Mouse (Mus musculus): Measurements from ENCODE around the gene Cyp4a31. TPM values are rescaled to one million over a fixed set of nuclear protein-coding genes. Genes with fewer than 3 reads are reported as not detected.
"Not testable (repeated sequence)": the region's sequence is repeated elsewhere in the genome, so short reads cannot be mapped to it uniquely, and the experiment has no call there.

The Cyp4a31 gene
- polyA plus RNA-seq (2016; fragmentation: Nextera tagmentation; extraction: Ambion mirVana): not detected in 2 replicates

DNA sequence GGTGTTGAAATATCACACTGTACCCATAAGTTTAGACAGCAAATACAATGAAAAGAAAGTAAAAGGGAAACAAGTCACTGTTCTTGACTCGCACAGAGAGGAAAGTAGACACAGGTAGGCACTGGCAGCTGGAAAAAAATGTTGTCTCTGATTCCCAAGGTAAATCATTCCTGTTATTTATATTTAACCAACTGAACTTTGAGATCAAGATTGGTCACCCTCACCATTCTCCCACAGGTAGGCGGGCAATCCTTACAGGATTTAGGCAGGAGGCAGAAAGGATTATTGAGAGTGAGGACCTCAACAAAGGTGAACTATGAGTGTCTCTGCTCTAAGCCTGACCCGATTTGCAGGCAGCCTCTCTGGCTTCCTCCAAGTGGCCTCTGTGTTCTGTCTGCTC, at the start of gene Cyp4a31:
Gene Cyp4a31 (plus strand): TSS at position 249 of the 400 bp plus-strand sequence.
- WGBS: 91% methylated on average over 3 of the region's 3 CpGs
- H3K4me1 ChIP-seq: no peaks in the 10 kb centered on the region
- H3K4me3 ChIP-seq: no peak within 1 kb of the TSS
- no peak for DNase-seq (ENCODE audit: low spot score)
- no peaks in the 10 kb centered on the region for H3K36me3 ChIP-seq
- H3K9me3 ChIP-seq (replicated peaks): no peaks in the 10 kb centered on the region
- H3K27me3 ChIP-seq (ENCODE audit: low read depth, poor library complexity, severe bottlenecking): no peaks in the 10 kb centered on the region
- H3K27ac ChIP-seq: no peak within 1 kb of the TSS

DNA sequence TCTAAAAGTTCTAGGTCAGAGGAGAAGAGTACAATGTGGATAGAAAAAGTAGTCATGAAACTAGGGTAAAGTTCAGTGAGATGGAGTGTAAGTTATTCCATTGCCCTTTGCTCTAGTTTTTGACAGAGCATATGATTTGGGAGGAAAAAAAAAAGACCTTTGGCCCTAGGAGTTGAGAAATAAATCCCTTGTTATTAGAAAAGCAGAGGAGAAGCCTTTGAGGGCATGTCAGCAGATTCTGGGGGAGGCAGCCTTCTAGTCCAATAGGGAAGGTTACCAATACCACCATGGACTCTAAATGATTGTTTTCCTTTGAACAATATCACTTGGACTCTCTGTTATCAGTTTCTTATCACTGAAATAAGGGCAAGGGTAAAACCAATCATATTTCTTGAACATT, 49.5 kb upstream of the Cyp4a31 start:
- not testable (repeated sequence) for DNase-seq (ENCODE audit: low spot score); H3K9me3 ChIP-seq (replicated peaks); H3K36me3 ChIP-seq; H3K4me1 ChIP-seq; H3K4me3 ChIP-seq; H3K27me3 ChIP-seq (ENCODE audit: low read depth, poor library complexity, severe bottlenecking); H3K27ac ChIP-seq

- not testable (repeated sequence) for H3K4me3 ChIP-seq; H3K4me1 ChIP-seq; H3K27ac ChIP-seq; H3K36me3 ChIP-seq; DNase-seq (ENCODE audit: low spot score); H3K9me3 ChIP-seq (replicated peaks); H3K27me3 ChIP-seq (ENCODE audit: low read depth, poor library complexity, severe bottlenecking)
- 85% methylated on average over 5 of the region's 5 CpGs for WGBS
Measured at GRCm38 (mm10) chr4:115518000-115518399, 45.4 kb upstream of the Cyp4a31 start, which contains the start of gene Cyp4a10. Cyp4a10 (plus strand) TSS chr4:115518264.

- Histone ChIP-seq H3K4me1 (no peaks in the 10 kb centered on the region), H3K27ac (no peak overlapping the region), H3K9me3 (replicated peaks) (no peaks in the 10 kb centered on the region), H3K36me3 (no peaks in the 10 kb centered on the region), H3K4me3 (no peak overlapping the region), H3K27me3 (ENCODE audit: low read depth, poor library complexity, severe bottlenecking) (no peaks in the 10 kb centered on the region)
- 85% methylated on average over 4 of the region's 4 CpGs for WGBS
- DNase-seq (ENCODE audit: low spot score): no peak
Measured at GRCm38 (mm10) chr4:115519444-115519843, 44.0 kb upstream of the Cyp4a31 start.

DNA sequence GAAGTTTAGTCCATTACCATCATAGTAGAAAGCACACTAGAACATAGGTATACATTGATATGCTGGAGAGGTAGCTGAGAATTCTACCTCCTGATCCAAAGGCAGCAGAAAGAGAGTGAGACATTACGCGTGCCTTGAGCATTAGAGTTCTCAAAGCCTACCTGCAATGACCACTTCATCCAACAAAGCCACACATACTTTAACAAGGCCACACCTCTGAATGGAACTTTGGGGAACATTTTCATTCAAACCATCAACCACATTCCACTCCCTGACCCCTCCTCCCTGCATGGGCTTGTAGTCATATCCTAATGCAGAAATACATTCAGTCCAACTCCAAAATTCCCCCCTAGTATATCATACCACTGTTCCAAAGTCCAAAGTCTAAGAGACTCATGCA, 41.7 kb upstream of the Cyp4a31 start:
- H3K27ac ChIP-seq: no peak overlapping the region
- 100% methylated on average over 2 of the region's 2 CpGs for WGBS
- no peaks in the 10 kb centered on the region for H3K9me3 ChIP-seq (replicated peaks)
- no peaks in the 10 kb centered on the region for H3K27me3 ChIP-seq (ENCODE audit: low read depth, poor library complexity, severe bottlenecking)
- no peaks in the 10 kb centered on the region for H3K4me1 ChIP-seq
- DNase-seq (ENCODE audit: low spot score): no peak
- no peak overlapping the region for H3K4me3 ChIP-seq
- H3K36me3 ChIP-seq: no peaks in the 10 kb centered on the region

DNA sequence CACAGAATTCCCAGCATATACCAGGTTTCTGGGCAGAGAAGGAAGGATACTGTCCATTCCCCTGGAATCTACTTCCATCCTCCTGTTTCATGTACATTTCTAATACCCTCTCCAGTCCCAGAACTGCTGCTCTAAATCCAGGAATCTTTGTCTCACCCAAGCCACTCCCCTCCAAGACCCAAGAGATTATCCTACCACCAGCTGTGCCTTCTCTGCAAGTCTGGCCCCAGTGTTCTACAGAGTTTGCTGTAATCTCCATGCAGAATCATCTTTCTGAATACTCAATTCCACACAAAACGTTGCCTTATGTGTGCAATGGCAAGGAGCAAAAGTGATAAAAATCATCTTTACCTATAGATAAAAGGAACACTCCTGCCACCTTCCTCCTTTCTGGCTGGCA, 18.3 kb upstream of the Cyp4a31 start:
- Histone ChIP-seq H3K36me3 (no peaks in the 10 kb centered on the region), H3K4me1 (no peaks in the 10 kb centered on the region), H3K9me3 (replicated peaks) (no peaks in the 10 kb centered on the region), H3K27me3 (ENCODE audit: low read depth, poor library complexity, severe bottlenecking) (no peaks in the 10 kb centered on the region), H3K27ac (no peak overlapping the region), H3K4me3 (no peak overlapping the region)
- DNase-seq (ENCODE audit: low spot score): no peak
- 59% methylated on average over 1 of the region's 1 CpGs for WGBS

DNA sequence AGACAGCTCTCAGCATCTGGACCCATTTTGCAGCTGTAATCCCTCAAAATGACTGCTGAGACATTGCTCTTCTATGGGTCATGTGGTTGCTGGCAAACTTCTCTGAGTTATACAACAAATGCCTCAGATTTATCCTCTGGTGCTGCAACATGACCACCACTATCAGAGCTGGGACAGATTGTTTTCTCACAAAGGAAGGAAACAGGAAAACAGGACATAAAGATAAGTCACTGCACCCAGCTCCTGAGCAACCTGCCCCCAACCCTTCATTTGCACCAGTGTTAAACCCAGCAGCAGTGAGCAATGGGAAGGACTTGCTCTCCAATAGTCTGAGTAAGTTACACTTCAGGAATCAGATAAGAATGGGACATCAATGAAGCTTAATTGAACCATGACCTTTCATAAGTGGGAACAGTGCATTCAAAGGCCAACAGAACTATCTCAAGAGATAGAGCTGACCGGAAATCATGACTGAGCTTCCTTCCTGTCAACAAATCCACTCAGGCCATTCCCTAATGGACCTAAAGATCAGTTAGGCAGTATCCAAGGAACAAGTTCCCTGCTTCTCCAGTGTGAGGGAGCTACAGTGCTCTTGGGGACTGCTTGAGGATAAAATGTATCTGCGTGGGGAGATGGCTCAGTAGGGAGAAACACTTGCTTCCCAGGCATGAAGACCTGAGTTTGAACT, 17.2 kb upstream of the Cyp4a31 start:
- Histone ChIP-seq H3K4me3 (no peak overlapping the region), H3K9me3 (replicated peaks) (no peaks in the 10 kb centered on the region), H3K4me1 (no peaks in the 10 kb centered on the region), H3K36me3 (no peaks in the 10 kb centered on the region), H3K27ac (no peak overlapping the region), H3K27me3 (ENCODE audit: low read depth, poor library complexity, severe bottlenecking) (no peaks in the 10 kb centered on the region)
- DNase-seq (ENCODE audit: low spot score): no peak
- WGBS: 74% methylated on average over 2 of the region's 2 CpGs

DNA sequence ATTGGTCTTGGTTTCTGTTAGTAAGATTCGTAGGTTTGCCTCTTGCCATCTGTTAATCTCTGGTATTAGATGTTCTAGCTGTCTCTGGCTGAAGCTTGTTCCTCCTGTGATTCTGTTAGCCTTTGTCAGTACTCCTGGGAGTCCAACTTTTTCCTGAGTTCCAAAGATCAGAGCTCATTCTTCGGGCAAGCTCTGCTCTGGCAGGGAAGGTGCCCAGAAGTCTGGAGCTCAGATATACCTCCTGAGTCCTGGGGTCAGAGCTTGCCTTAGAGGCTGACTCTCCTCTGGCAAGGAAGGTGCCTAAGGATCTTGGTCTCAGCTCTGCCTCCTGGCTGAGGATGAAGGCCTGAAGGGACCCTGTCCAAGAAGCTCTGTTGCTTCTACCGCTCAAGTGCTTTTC, 10.7 kb upstream of the Cyp4a31 start:
- H3K4me1 ChIP-seq: no peaks in the 10 kb centered on the region

GRCm38 (mm10) chr4:115555513-115555912, 7.9 kb upstream of the Cyp4a31 start:
- no peak overlapping the region for H3K27ac ChIP-seq
- no peak for DNase-seq (ENCODE audit: low spot score)
- H3K4me3 ChIP-seq: no peak overlapping the region
- no peaks in the 10 kb centered on the region for H3K36me3 ChIP-seq
- no peaks in the 10 kb centered on the region for H3K27me3 ChIP-seq (ENCODE audit: low read depth, poor library complexity, severe bottlenecking)
- no peaks in the 10 kb centered on the region for H3K9me3 ChIP-seq (replicated peaks)
- no peaks in the 10 kb centered on the region for H3K4me1 ChIP-seq
- WGBS: 90% methylated on average over 2 of the region's 2 CpGs

More for the DNA sequence above, 10.7 kb upstream of the Cyp4a31 start:
- no peak overlapping the region for H3K27ac ChIP-seq
- H3K9me3 ChIP-seq (replicated peaks): no peaks in the 10 kb centered on the region
- DNase-seq (ENCODE audit: low spot score): no peak
- no peak overlapping the region for H3K4me3 ChIP-seq
- no peaks in the 10 kb centered on the region for H3K36me3 ChIP-seq
- H3K27me3 ChIP-seq (ENCODE audit: low read depth, poor library complexity, severe bottlenecking): no peaks in the 10 kb centered on the region
- WGBS: 93% methylated on average over 3 of the region's 3 CpGs

DNA sequence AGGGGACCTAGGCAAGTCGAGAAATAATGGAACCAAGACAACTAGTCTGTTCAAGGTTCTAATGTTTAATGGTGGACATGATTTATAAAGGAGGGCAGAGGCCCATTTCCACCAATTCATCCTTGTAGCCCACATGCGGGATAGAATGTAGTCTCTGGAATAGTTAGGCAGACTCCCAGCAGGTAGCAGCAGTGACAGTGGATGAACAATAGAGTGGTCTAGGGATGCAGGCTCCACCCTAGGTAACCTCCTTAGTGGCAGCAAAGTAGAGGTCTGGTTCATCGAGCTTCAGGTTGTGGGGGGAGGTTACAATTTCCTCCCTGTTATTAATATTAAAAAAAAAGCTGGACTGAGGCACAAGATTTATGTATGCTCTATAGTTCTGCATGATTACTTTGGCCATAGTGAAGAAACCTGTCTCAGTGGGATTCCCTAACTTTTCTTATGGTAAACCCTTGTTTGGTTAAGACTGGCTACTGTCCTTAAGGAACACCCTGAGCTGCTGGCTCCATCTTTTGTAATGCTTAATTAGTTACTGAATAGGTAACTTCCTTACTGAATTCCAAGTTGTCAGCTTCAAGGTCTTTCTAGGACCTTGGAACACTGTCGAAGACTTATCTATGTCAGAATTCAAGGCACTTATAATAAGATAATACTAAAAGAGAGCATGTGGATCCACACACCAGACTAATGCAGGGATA, 5.4 kb upstream of the Cyp4a31 start:
- Histone ChIP-seq H3K9me3 (replicated peaks) (no peaks in the 10 kb centered on the region), H3K36me3 (no peaks in the 10 kb centered on the region), H3K27ac (no peak overlapping the region), H3K27me3 (ENCODE audit: low read depth, poor library complexity, severe bottlenecking) (no peaks in the 10 kb centered on the region), H3K4me1 (no peaks in the 10 kb centered on the region), H3K4me3 (no peak overlapping the region)
- 76% methylated on average over 4 of the region's 4 CpGs for WGBS
- no peak for DNase-seq (ENCODE audit: low spot score)

DNA sequence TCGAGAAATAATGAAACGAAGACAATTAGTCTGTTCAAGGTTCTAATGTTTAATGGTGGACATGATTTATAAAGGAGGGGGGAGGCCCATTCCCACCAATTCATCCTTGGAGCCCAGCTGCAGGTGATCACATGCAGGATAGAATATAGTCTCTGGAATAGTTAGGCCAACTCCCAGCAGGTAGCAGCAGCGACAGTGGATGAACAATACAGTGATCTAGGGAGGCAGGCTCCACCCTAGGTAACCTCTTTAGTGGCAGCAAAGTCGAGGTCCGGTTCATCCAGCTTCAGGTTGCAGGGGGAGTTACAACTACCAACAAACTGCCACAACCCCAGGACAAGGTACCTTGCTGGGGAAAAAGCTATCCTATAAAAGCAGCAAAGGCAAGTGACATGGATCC, 2.2 kb upstream of the Cyp4a31 start:
- not testable (repeated sequence) for H3K27me3 ChIP-seq (ENCODE audit: low read depth, poor library complexity, severe bottlenecking); H3K4me1 ChIP-seq; H3K9me3 ChIP-seq (replicated peaks); DNase-seq (ENCODE audit: low spot score); H3K4me3 ChIP-seq; H3K36me3 ChIP-seq; H3K27ac ChIP-seq
- 72% methylated on average over 5 of the region's 5 CpGs for WGBS

- H3K27ac ChIP-seq; H3K36me3 ChIP-seq; DNase-seq (ENCODE audit: low spot score); H3K27me3 ChIP-seq (ENCODE audit: low read depth, poor library complexity, severe bottlenecking); H3K4me1 ChIP-seq; H3K9me3 ChIP-seq (replicated peaks); H3K4me3 ChIP-seq: not testable (repeated sequence)
- 83% methylated on average over 6 of the region's 6 CpGs for WGBS
Measured at GRCm38 (mm10) chr4:115564469-115565225, 1.2 kb downstream of the Cyp4a31 start.

- no peaks in the 10 kb centered on the region for H3K27me3 ChIP-seq (ENCODE audit: low read depth, poor library complexity, severe bottlenecking)
- H3K36me3 ChIP-seq: no peaks in the 10 kb centered on the region
- H3K9me3 ChIP-seq (replicated peaks): no peaks in the 10 kb centered on the region
- WGBS: 82% methylated on average over 3 of the region's 3 CpGs
- no peak for DNase-seq (ENCODE audit: low spot score)
- no peak overlapping the region for H3K4me3 ChIP-seq
- no peak overlapping the region for H3K27ac ChIP-seq
- no peaks in the 10 kb centered on the region for H3K4me1 ChIP-seq
Measured at GRCm38 (mm10) chr4:115575255-115575654, 11.8 kb downstream of the Cyp4a31 start.

Measured in limb, embryonic 10.5 days (tissue).